Mouse (Mus musculus) R1 (cell line): ENCODE results near the gene Tcf7l1.

Experiments used
- DNase-seq: peaks from one replicate; pipeline ENCODE4 v3.0.0-alpha.2; 2018; ENCODE audit warnings: low read depth, low spot score

Tcf7l1 gene

GRCm38 (mm10) chr6:72597083-72597874, 191.8 kb downstream of the Tcf7l1 start:
- no peak for DNase-seq

DNA sequence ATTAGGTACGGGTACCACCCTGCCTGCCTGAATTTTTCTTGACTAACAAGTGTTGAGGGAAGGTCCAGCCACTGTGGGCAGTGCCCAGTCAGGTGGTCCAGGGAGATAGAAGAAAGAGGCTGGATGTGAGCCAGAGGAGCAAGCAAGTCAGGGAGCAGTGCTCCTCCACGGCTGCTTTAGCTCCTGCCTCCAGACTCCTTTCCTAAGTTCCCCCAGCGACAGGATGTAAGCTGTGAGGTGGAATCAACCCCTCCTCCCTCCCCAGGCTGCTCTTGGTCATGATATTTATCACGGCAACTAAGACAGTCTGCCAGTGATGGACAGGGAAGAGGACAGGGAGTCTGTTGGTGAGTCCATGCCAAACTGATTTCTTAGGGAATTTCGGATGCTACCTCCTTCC, 195.1 kb downstream of the Tcf7l1 start:
- DNase-seq: no peak

DNA sequence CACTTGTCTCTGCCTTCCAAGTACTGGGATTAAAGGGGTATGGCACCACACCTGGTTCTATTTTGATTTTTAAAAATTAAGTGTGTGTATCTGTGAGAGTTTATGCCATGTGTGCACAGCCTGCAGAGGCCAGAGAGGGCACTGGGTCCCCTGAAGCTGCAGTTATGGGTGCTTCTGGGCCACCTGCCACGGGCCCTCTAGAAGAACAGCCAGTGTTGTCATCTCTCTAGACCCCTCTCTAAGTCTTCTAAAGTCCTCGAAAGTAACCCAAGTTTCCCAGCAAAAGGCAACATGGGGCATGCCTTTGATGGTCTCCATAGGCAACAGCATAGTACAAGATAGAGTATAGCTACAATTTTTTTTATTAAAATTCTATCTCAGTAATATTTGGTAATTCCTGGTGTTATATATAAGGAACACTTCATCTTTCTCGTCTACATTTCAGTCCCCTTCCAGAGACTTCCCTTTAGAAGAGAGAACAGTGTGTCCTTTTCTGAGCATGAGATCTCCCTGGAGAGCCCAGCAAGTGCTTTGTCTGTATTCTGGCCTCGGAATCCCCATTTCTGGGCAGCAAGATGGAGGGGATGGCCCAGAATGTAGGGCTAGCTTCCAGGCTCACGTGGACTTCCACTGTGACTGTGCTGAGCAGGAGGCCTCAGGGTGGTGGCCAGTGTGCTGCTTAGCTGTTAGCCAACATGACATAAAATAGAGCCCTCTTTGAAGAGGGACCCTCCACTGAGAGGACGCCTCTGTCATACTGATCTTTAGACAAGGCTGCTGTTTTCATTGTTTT, 195.8 kb downstream of the Tcf7l1 start:
- DNase-seq: no peak

DNA sequence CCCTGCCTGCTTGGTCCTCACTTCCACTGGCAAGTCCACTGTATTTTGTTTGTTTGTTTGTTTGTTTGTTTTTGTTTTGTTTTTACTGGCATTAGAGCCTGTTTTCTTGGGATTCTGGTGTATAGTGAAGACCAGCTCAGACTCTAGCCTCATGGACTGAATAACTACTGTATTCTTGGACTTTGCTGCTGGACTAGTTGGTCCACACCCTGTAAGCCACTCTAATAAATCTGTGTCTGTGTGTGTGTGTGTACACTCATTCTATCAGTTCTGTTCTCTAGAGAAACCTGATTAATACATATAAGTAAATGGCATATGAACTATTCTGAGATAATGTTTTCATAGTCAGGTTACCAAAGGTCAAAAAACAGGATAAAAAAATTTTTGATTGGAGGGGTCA, 198.9 kb downstream of the Tcf7l1 start:
- no peak for DNase-seq

- DNase-seq: no peak
These were observed 200.7 kb downstream of the Tcf7l1 start for GRCm38 (mm10) chr6:72588307-72588706.

DNA sequence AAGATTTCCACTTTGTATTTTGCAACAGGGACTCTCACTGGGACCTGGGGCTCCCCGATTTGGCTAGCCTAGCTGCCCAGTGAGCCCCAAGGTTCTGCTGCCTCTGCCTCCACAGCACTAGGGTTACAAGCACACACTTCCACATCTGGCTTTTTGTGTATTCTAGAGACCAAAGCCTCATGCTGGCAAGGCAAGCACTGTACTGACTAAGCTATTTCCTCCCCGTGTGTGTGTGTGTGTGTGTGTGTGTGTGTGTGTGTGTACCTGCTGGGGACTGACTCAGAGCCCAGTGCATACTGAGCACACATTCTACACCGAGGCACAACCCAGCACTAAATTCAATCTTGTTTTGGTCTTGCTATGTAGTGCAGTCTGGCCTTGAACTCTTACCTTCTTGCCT, 202.4 kb downstream of the Tcf7l1 start:
- DNase-seq: no peak

GRCm38 (mm10) chr6:72584154-72584553, 204.9 kb downstream of the Tcf7l1 start:
- no peak for DNase-seq

DNA sequence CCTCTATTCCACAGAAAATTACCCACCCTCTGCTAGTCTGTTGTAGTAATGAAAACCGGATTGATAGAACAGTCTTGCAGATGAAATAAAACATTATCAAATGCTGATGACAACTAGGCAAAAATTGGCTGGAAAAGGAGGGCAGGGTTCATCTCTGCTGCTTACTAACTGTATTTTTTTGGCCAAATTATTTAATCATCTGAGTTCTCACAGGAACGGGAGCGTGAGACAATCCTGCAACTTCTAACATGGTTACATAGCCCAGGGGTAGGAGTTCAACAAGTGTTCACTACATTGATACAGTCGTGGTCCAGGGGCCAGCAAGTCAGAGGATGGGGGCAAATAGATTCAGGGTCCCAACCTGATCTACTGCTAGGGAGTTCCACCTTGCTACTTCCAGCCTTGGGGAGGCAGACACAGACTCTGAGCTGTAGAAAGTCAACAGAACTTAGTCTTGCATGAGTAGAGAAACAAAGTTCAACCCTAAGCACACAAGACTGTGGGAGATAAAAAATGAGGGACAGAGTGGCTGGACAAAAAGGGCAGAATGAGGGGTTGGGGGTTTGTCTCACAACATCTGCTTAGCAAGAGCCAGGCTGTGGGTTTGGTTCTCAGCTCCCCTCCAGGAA, 205.7 kb downstream of the Tcf7l1 start:
- no peak for DNase-seq

DNA sequence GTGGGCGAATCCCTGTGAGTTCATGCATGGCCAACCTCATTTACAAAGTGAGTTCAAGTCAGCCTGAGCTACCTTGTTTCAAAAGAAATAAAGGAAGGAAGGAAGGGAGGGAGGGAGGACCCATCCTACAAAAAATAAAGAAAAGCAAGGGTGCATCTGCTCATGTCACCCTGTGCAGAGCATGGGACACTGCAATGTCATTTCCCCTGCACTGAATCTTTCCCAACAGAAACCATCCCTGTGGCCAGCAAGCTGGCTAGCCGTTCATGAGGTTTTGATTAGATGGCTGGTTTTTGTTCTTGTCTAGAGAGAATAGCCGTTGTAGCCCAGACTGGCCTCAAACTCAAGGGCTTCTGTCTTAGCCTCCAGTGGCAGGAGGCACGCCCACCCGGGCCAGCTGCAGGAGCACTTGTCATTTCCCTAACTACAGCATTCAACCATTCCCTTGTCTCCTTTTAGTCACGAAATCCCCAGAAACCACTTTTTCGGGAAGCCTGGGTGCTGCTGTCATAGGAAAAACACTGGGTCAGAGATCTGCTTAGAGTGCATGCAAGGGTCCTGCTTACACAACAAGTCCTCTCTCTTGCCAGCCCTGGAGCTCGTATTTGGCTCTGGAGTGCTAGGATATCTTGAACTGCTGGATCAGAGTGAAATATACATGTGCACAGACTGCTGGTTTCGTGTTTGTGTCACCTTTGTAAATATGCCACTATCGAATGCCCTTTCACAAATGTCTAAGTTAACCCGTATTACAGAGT, 207.2 kb downstream of the Tcf7l1 start:
- no peak for DNase-seq
